Mouse (Mus musculus): ENCODE results near the gene Tmem63c. TPM values are rescaled to one million over a fixed set of nuclear protein-coding genes. Genes with fewer than 3 reads are reported as not detected.
A peak's percentile ranks its signal among the peaks of the same experiment; 100 is the strongest.

Tmem63c gene
- total RNA-seq, 2 experiments from 2014 or later, result not detected

GRCm38 (mm10) chr12:87043221-87043620 is 22.1 kb downstream of the Tmem63c start:
- intact Hi-C loops (cut with DNase I), result no loop called here
- DNase-seq, result no peak

DNA sequence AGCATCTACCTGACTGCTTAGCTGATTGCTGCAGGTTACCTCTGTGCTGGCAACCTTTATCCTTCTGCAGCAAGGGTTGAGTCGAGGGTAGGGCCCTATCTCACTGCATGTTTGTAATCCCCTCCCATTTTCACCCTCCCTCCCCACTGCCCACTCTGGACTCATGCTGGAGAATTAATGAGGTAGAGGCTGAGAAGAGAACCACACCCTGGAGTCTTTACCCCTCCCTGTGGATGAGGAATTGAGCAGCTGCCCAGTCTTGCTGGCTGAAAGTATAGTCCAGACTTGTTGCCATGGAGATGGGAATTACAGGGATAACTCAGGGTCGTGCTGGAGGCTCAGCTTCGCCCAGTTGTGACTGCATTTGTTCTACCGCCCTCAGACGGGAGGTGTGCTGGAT is 23.6 kb downstream of the Tmem63c start:
- intact Hi-C loops (cut with DNase I), result no loop called here
- no peak for DNase-seq

- no peak for DNase-seq
- intact Hi-C loops (cut with DNase I), result no loop called here
Measured at GRCm38 (mm10) chr12:87047536-87047935, 26.4 kb downstream of the Tmem63c start.

DNA sequence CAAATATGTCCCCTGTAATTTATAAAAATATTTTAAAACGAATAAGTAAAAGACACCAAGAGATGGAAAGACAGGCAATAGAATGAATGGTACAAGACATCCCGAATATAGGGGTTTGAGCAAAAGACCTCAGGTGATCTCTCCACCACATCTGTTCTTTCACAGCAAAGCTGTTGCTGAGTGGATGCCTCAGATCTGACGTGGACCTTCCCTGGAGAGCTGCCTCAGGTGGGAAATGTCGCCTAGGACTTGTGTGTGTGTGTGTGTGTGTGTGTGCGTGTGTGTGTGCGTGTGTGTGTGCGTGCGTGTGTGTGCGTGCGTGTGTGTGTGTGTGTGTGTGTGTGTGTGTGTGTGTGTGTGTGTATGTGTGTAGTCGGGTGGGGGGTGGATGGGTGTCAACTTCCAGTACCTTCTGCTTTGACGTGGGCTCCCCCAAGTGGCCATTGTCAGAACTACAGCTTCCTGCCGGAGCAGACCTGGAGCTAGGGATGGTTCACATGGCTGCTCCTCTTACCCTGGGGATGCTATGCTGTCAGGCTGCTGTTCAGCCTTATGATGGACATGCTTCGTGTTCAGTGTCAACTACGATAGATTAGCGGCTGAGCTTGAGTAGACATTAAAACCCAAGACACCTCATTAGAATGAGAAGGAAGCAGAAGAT is 31.7 kb downstream of the Tmem63c start:
- peak; percentile 72 to 76 for DNase-seq
- intact Hi-C loops (cut with DNase I), result loop anchor here (2.0 to 5.0 kb wide), 4 partner anchors 50 to 285 kb away; no protein-coding TSS in a partner anchor

DNA sequence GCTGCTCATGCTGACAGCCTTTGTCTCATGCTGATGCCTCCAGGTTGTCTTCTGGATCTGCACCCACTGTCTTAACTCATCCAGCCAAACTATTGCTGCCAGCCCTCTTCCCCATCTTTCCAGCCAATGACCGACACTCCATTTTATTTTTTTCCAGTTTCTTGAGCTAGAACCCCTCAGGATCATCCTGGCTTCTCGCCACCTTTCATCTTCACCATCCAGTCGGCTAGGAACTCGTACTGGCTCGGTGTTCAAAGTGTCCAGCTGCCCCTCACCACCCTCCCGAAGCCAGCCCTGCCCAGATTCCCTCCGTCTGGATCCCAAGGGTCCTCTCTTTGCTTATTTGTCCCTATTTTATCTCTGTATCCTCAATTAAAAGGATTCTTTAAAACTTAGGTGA is 33.7 kb downstream of the Tmem63c start:
- DNase-seq, result no peak
- intact Hi-C loops (cut with DNase I), result loop anchor here (5.0 kb wide), 3 partner anchors 73 to 288 kb away; no protein-coding TSS in a partner anchor

- no peak for DNase-seq
- intact Hi-C loops (cut with DNase I), result no loop called here
Measured at GRCm38 (mm10) chr12:87057066-87057465, 35.9 kb downstream of the Tmem63c start.

GRCm38 (mm10) chr12:87065446-87065845 is 44.3 kb downstream of the Tmem63c start:
- intact Hi-C loops (cut with DNase I), result no loop called here
- DNase-seq, result no peak

- intact Hi-C loops (cut with DNase I), result no loop called here
- no peak for DNase-seq
Measured at GRCm38 (mm10) chr12:87066429-87066828, 45.3 kb downstream of the Tmem63c start.

DNA sequence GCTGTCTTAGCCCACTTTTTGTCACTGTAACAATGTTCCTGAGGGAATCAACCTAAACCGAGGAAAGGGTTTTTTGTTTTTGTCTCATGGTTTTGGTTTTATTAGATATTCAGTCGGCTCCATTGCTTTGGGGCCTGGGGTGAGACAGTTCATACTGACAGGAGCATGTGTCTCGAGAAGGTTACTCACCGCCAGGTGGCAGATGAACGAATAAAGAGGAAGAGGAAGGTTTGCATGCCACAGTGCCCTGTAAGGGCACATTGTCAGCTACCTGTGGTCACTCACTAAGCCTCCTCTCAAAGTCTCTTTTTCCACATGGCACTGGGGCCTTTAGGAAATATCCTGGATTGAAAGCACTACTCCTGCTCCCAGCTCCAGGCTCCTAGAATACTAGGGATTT is 49.4 kb downstream of the Tmem63c start:
- DNase-seq, result no peak
- intact Hi-C loops (cut with DNase I), result no loop called here

DNA sequence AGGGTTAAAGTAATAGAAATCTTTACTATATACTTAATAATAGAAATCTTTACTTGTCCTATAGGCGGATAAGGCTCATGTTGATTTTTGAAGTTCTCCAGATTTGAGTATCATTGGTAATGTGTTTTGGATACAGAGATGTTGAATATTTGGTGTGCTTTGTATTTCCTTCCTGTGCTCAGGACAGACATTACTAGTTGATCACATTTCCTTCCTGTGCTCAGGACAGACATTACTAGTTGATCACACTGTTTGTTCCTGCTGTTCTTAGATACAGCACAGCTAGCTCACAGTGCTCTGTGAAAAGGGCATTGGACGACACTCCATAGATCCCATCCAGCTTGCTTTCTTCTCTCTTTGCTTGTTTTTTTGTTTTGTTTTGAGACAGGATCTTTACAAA is 55.5 kb downstream of the Tmem63c start:
- no peak for DNase-seq
- intact Hi-C loops (cut with DNase I), result no loop called here

DNA sequence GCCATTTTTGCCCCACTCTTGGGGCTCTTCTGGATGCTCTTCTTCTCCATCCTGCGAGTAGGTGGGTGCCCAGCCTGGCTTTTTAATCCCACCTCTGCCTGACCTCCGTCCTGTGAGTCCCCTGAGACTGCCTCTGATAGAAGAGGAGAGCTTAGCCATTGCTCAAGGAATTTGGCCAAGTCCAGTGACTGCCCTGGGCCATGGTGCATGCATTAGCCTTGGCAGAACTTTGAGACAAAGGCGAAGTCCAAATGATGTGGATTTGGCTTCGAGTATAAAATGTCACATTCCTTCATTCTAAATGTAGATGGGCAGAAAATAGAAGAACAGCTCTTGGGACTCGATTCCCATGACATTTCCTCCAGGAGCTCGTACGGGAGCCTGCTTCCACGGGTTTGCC is 61.7 kb downstream of the Tmem63c start:
- DNase-seq, result no peak
- intact Hi-C loops (cut with DNase I), result no loop called here

DNA sequence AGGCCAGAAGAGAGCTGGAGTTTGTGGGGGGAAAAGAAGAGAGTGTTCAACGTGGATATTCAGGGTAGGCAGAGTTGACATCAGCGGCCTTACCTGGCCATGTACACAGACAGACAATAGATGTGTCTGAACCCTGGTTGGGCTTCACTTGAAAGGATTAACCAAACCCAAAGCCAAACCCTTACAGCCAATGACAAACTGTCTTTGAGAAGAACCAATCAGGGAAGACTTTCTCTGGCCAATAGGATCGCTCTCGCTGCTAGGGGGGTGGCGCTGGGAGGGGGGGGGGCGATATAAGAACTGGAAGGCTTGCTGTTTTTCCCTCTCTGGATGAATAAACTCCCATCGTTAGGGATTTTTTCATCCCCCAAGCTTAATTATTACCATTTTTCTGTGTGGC is 66.1 kb downstream of the Tmem63c start:
- no peak for DNase-seq
- intact Hi-C loops (cut with DNase I), result no loop called here

GRCm38 (mm10) chr12:87088331-87088730 is 67.2 kb downstream of the Tmem63c start:
- DNase-seq, result no peak
- intact Hi-C loops (cut with DNase I), result no loop called here

DNA sequence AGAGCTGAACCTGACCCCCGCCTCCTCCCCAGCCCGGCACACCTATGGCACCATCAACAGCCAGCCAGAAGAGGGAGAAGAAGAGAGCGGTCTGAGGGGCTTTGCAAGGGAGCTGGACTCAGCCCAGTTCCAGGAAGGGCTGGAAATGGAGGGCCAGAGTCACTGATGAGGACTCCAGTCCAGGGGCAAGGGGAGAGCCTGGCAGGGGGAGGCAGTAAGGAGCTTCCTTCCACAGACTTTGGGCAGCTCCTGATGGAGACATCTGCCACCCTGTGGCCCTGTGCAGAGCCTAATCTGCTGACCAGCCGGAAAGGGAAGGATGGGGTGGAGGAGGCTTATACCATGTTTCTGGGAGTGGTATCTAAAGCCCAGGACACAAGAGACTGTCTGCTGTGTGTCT is 68.1 kb downstream of the Tmem63c start:
- intact Hi-C loops (cut with DNase I), result no loop called here
- DNase-seq, result no peak

GRCm38 (mm10) chr12:87089701-87090100 is 68.6 kb downstream of the Tmem63c start:
- no peak for DNase-seq
- intact Hi-C loops (cut with DNase I), result no loop called here

- intact Hi-C loops (cut with DNase I), result no loop called here
- DNase-seq, result no peak
Measured at GRCm38 (mm10) chr12:87091916-87092315, 70.8 kb downstream of the Tmem63c start.

DNA sequence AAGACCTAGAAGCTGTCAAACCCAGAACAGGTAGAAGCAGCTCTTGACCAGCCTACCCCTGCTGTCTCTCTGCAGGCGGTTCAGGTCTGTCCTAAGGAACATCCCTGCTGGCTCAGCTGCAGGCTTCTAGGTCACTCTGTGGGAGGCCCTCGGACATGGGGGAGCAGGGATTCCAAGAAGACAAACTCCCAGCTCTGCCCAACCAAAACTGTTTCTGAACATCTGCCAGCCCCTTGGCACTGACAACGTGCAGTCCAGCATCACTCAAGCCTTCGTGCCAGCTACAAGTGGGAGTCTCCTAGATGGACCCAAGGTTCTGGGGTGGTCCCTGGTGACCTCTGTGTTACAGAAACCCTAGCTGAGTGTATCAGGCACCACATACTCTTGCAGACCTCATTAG is 72.1 kb downstream of the Tmem63c start:
- no peak for DNase-seq
- intact Hi-C loops (cut with DNase I), result no loop called here

- intact Hi-C loops (cut with DNase I), result no loop called here
- no peak for DNase-seq
Measured at GRCm38 (mm10) chr12:87093671-87094070, 72.5 kb downstream of the Tmem63c start.

DNA sequence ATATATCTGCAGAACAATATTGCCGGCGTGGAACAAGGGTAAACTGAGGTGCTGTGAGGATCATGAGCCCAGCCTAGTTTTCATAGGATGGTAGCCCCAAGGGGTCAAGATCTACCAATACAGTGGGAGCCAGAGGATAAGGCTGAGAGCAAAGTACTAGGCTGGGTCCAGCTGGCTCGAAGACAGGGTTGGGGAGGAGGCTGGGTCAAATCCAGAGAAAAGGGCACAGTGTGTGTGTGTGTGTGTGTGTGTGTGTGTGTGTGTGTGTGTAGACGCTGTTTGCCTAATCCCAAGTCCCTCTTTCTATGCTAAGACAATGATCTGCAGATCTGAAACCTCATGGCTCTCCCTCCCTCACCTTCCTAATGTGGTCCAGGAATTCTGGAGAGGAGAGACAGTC is 79.2 kb downstream of the Tmem63c start:
- intact Hi-C loops (cut with DNase I), result no loop called here

GRCm38 (mm10) chr12:87102165-87102631 is 81.1 kb downstream of the Tmem63c start, which contains the start of gene Ngb:
Gene Ngb, minus strand, starts transcription at chr12:87102539.
- no peak for DNase-seq
- intact Hi-C loops (cut with DNase I), result no loop called here

More for the DNA sequence above, 79.2 kb downstream of the Tmem63c start:
- no peak for DNase-seq

DNA sequence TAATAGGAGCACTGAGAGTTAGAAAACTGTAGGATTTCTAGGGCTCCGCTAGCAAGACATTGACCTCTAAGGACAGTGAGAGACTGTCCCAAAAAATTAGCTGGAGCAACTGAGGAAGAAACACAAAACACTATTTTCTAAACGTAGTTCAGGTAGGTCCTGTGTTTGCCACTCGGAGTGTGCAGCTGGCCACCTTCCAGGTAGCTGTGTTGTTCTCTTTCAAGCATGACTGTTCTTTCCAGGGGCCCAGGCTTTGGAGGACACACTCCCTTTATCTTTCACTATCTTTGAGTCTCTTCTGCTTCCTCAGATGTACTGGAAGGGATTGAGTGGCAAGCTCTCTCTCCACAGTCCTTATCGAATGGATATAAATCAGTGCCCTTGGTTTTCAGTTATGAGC is 82.3 kb downstream of the Tmem63c start:
- no peak for DNase-seq
- intact Hi-C loops (cut with DNase I), result no loop called here

DNA sequence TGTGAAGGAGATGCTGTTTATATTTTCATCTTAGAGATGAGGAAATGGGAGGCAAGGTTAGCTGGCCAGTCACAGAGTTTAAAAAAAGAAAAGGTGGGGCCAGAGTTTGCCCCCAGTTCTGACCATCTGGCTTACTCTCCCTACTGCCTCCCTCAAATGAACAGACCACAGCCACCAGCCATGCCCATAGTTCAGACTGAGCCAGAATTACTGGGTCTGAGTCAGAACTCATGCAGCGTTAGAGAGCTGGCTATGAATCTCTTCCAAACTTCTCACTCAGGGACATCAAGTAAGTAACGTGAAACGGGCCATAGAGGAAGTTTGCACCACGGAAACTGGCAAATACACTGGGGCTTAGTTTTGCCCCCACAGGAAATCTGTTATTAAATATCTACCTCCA is 83.7 kb downstream of the Tmem63c start:
- intact Hi-C loops (cut with DNase I), result no loop called here
- DNase-seq, result no peak
